Mouse (Mus musculus) embryonic fibroblast, embryonic 13.5 days (primary cell): ENCODE data around the gene Btnl4.

Experiments used
- CTCF ChIP-seq: IDR thresholded peaks from 2 replicates; pipeline ENCODE4 v1.5.1; 2011; ENCODE audit warnings: mild to moderate bottlenecking, control low read depth, low read length, moderate library complexity, borderline replicate concordance; ENCODE audit not compliant: insufficient read depth
- POLR2A ChIP-seq: IDR thresholded peaks from 2 replicates; pipeline ENCODE4 v1.6.1; 2011; ENCODE audit warnings: low read depth, mild to moderate bottlenecking, control low read depth, low read length, moderate library complexity

DNA sequence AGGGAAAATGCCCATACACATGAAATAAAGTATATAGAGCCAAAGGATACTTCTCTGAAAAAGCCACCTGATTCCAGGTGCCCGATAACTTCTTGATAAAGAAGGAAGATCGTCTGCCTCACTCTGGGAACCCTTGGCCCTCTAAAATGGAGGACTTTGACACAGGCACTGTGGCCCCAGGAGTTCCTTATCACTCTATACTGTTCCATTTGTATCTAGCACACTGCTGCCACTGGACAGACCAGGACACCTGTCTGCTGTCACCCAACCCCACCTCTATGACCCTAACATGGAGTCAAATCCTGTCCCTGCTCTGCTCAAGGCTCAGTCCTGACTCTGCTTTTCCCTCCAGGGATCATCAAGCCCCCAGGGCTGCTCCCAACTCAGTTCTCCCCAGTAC is 39.4 kb upstream of the Btnl4 start:
- no peak for TF ChIP-seq CTCF
- TF ChIP-seq POLR2A: no peak
